Mouse (Mus musculus) embryonic fibroblast, embryonic 13.5 days (primary cell): ENCODE results near the gene Plxdc1.

ENCODE experiments used
- CTCF ChIP-seq: IDR thresholded peaks from 2 replicates; pipeline ENCODE4 v1.5.1; 2011; ENCODE audit warnings: mild to moderate bottlenecking, control low read depth, low read length, moderate library complexity, borderline replicate concordance; ENCODE audit not compliant: insufficient read depth
- POLR2A ChIP-seq: IDR thresholded peaks from 2 replicates; pipeline ENCODE4 v1.6.1; 2011; ENCODE audit warnings: low read depth, mild to moderate bottlenecking, control low read depth, low read length, moderate library complexity

DNA sequence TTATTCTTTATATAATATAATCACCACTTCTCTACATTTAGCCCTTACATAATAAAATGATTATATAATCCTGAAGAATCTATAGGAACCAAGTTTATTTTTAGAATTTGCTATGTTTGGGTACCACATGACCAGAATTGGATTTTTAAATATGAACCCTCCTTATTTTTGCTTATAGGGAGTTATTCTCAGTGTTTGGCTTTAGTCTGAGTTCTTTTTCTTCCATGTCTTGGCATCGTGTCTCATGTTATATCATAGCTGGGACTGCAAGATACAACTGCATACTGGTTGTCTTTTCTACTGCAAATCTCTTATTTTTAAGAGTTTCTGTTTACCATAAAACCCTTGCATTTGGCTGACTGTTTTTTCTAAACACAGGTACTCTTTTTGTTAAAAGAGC lies 111.8 kb downstream of the Plxdc1 start:
- TF ChIP-seq POLR2A (no peak), CTCF (no peak)
